Mouse (Mus musculus): ENCODE data around the gene F2r. TPM values are rescaled to one million over a fixed set of nuclear protein-coding genes. Genes with fewer than 3 reads are reported as not detected.

Gene F2r
- 9.0 and 15.1 TPM in 2 replicates for polyA plus RNA-seq (2012; rRNA removed)

- TF ChIP-seq CTCF (IDR thresholded peaks at IDR 0.05; ENCODE audit: extremely low read depth, insufficient read length, insufficient replicate concordance, low read depth, low read length) = no peak
- peak; percentile 69 for TF ChIP-seq POLR2A (IDR thresholded peaks at IDR 0.05; ENCODE audit: low read depth, low read length)
- WGBS = 2% methylated on average over 40 of the region's 42 CpGs
- peaks cover 13% of the 10 kb centered on the region for H3K27me3 ChIP-seq (ENCODE audit: control insufficient read depth, insufficient read depth, low read length)
- H3K4me3 ChIP-seq (ENCODE audit: low read depth, low read length) = peak within 1 kb of the TSS; percentile 76
- H3K4me1 ChIP-seq (ENCODE audit: control insufficient read depth, insufficient read depth, insufficient read length, low read length) = 0 out of 2 replicates have a peak, but pooled peaks cover 3% of the 10 kb centered on the region
- H3K36me3 ChIP-seq (ENCODE audit: control insufficient read depth, insufficient read depth, low read length) = no peaks in the 10 kb centered on the region
- H3K27ac ChIP-seq (ENCODE audit: insufficient read depth, low read depth, low read length) = no peak within 1 kb of the TSS
These were observed at the start of gene F2r for GRCm38 (mm10) chr13:95618309-95618712. Gene F2r, minus strand, starts transcription at chr13:95618487.

- TF ChIP-seq CTCF (IDR thresholded peaks at IDR 0.05; ENCODE audit: extremely low read depth, insufficient read length, insufficient replicate concordance, low read depth, low read length) = no peak
- no peak for TF ChIP-seq POLR2A (IDR thresholded peaks at IDR 0.05; ENCODE audit: low read depth, low read length)
- no peak overlapping the region for H3K27ac ChIP-seq (ENCODE audit: insufficient read depth, low read depth, low read length)
- H3K27me3 ChIP-seq (ENCODE audit: control insufficient read depth, insufficient read depth, low read length) = no peaks in the 10 kb centered on the region
- no peaks in the 10 kb centered on the region for H3K4me1 ChIP-seq (ENCODE audit: control insufficient read depth, insufficient read depth, insufficient read length, low read length)
- H3K4me3 ChIP-seq (ENCODE audit: low read depth, low read length) = no peak overlapping the region
- WGBS = 52% methylated on average over 6 of the region's 7 CpGs
- H3K36me3 ChIP-seq (ENCODE audit: control insufficient read depth, insufficient read depth, low read length) = peaks cover 67% of the 10 kb centered on the region
These were observed 49.0 kb upstream of the F2r start for GRCm38 (mm10) chr13:95667260-95667659.

DNA sequence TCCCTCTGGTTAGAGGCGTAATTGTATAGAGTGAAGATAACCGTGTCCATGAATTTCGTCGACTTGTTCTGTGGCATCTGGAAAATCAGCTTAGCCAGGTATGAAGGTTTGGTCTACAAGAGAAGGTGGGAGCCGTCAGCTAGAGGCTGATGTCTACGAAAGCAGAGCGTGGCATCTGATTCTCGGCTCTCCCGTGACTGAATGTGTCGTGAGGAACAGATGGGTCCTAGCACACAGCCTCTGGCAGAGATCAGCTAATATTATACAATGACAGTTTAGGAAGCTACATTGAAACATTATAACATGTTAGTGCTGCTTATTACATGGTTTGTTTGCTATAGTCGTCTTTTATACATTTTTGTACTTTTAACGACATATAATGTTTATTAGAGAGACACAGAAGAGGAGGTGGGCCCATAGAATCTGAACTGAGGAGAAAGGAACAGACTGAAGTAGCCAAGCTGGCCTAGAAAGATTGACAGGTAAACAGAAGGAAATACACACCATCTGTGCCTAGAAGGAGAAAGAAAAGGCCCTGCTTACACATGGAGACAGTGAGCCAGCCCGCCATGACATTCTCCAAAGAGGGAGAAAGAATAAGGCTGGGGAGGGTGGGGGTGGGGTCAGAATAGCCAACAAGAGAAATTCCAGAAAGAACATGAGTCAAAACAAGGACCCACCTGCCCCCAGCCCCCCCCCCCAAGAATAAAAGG lies 47.5 kb upstream of the F2r start:
- no peak for TF ChIP-seq CTCF (IDR thresholded peaks at IDR 0.05; ENCODE audit: extremely low read depth, insufficient read length, insufficient replicate concordance, low read depth, low read length)
- Histone ChIP-seq H3K27me3 (ENCODE audit: control insufficient read depth, insufficient read depth, low read length) (no peaks in the 10 kb centered on the region), H3K27ac (ENCODE audit: insufficient read depth, low read depth, low read length) (no peak overlapping the region), H3K36me3 (ENCODE audit: control insufficient read depth, insufficient read depth, low read length) (peaks cover 67% of the 10 kb centered on the region), H3K4me1 (ENCODE audit: control insufficient read depth, insufficient read depth, insufficient read length, low read length) (no peaks in the 10 kb centered on the region), H3K4me3 (ENCODE audit: low read depth, low read length) (no peak overlapping the region)
- WGBS = 95% methylated on average over 13 of the region's 13 CpGs

GRCm38 (mm10) chr13:95663834-95664233 lies 45.5 kb upstream of the F2r start:
- Histone ChIP-seq H3K4me1 (ENCODE audit: control insufficient read depth, insufficient read depth, insufficient read length, low read length) (no peaks in the 10 kb centered on the region), H3K27me3 (ENCODE audit: control insufficient read depth, insufficient read depth, low read length) (no peaks in the 10 kb centered on the region), H3K27ac (ENCODE audit: insufficient read depth, low read depth, low read length) (no peak overlapping the region), H3K36me3 (ENCODE audit: control insufficient read depth, insufficient read depth, low read length) (peaks cover 62% of the 10 kb centered on the region), H3K4me3 (ENCODE audit: low read depth, low read length) (no peak overlapping the region)
- TF ChIP-seq CTCF (IDR thresholded peaks at IDR 0.05; ENCODE audit: extremely low read depth, insufficient read length, insufficient replicate concordance, low read depth, low read length) = no peak
- 95% methylated on average over 4 of the region's 4 CpGs for WGBS

GRCm38 (mm10) chr13:95659432-95659831 lies 41.1 kb upstream of the F2r start:
- TF ChIP-seq CTCF (IDR thresholded peaks at IDR 0.05; ENCODE audit: extremely low read depth, insufficient read length, insufficient replicate concordance, low read depth, low read length) (no peak), POLR2A (IDR thresholded peaks at IDR 0.05; ENCODE audit: low read depth, low read length) (no peak)
- Histone ChIP-seq H3K4me3 (ENCODE audit: low read depth, low read length) (no peak overlapping the region), H3K27me3 (ENCODE audit: control insufficient read depth, insufficient read depth, low read length) (no peaks in the 10 kb centered on the region), H3K36me3 (ENCODE audit: control insufficient read depth, insufficient read depth, low read length) (peaks cover 52% of the 10 kb centered on the region), H3K27ac (ENCODE audit: insufficient read depth, low read depth, low read length) (no peak overlapping the region), H3K4me1 (ENCODE audit: control insufficient read depth, insufficient read depth, insufficient read length, low read length) (no peaks in the 10 kb centered on the region)
- WGBS = 78% methylated on average over 7 of the region's 7 CpGs

DNA sequence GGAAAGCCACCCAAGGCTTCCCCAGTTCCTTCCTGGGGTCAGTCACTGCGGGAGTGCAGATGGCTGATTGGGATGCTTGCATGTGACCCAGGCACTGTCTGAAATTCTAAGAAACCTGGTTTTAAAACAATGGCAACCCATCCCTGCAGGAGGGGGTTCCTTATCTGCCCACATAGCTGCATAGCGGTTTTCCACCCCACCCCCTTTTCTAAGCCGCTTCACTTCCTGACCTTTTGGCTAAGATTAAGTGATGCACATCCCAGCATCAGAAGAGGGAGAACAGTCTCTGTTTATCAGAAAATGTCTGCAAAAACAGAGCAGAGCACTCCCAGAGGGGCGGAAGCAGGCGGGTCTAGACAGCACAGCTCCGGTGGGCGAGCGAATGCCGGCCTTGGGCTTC lies 38.9 kb upstream of the F2r start:
- Histone ChIP-seq H3K27me3 (ENCODE audit: control insufficient read depth, insufficient read depth, low read length) (no peaks in the 10 kb centered on the region), H3K4me3 (ENCODE audit: low read depth, low read length) (no peak overlapping the region), H3K27ac (ENCODE audit: insufficient read depth, low read depth, low read length) (no peak overlapping the region), H3K4me1 (ENCODE audit: control insufficient read depth, insufficient read depth, insufficient read length, low read length) (no peaks in the 10 kb centered on the region), H3K36me3 (ENCODE audit: control insufficient read depth, insufficient read depth, low read length) (peaks cover 43% of the 10 kb centered on the region)
- TF ChIP-seq POLR2A (IDR thresholded peaks at IDR 0.05; ENCODE audit: low read depth, low read length) = no peak
- no peak for TF ChIP-seq CTCF (IDR thresholded peaks at IDR 0.05; ENCODE audit: extremely low read depth, insufficient read length, insufficient replicate concordance, low read depth, low read length)
- 85% methylated on average over 9 of the region's 9 CpGs for WGBS

- Histone ChIP-seq H3K27me3 (ENCODE audit: control insufficient read depth, insufficient read depth, low read length) (no peaks in the 10 kb centered on the region), H3K27ac (ENCODE audit: insufficient read depth, low read depth, low read length) (no peak overlapping the region), H3K4me3 (ENCODE audit: low read depth, low read length) (no peak overlapping the region), H3K4me1 (ENCODE audit: control insufficient read depth, insufficient read depth, insufficient read length, low read length) (no peaks in the 10 kb centered on the region), H3K36me3 (ENCODE audit: control insufficient read depth, insufficient read depth, low read length) (peaks cover 29% of the 10 kb centered on the region)
- WGBS = 64% methylated on average over 9 of the region's 9 CpGs
- TF ChIP-seq CTCF (IDR thresholded peaks at IDR 0.05; ENCODE audit: extremely low read depth, insufficient read length, insufficient replicate concordance, low read depth, low read length) (no peak), POLR2A (IDR thresholded peaks at IDR 0.05; ENCODE audit: low read depth, low read length) (no peak)
These were observed 37.0 kb upstream of the F2r start for GRCm38 (mm10) chr13:95655284-95655683.

Measured in small intestine, adult 2 months (tissue).